Mouse (Mus musculus) liver, adult 2 months (tissue): Measurements from ENCODE around the gene Snx32. TPM values are rescaled to one million over a fixed set of nuclear protein-coding genes. Genes with fewer than 3 reads are reported as not detected.

Source experiments
- DNase-seq: peaks from one replicate; pipeline ENCODE4 v3.0.0-alpha.2; 2011; ENCODE audit warnings: low read depth, low spot score; ENCODE audit errors: extremely low read depth
- H3K27ac ChIP-seq: fragments of 200-500 bp; replicated peaks from 2 replicates; pipeline ENCODE4 v1.5.1; 2012; ENCODE audit warnings: low read depth, mild to moderate bottlenecking, control low read depth, inconsistent platforms, low read length; ENCODE audit not compliant: insufficient read depth
- H3K27me3 ChIP-seq: fragments of 200-500 bp; 2 replicates; pipeline ENCODE4 v1.6.1; 2012; ENCODE audit warnings: mild to moderate bottlenecking, moderate library complexity, low read length, inconsistent platforms; ENCODE audit not compliant: control insufficient read depth, insufficient read depth
- H3K36me3 ChIP-seq: fragments of 200-500 bp; 2 replicates; pipeline ENCODE4 v1.6.1; 2012; ENCODE audit warnings: low read length, inconsistent platforms; ENCODE audit not compliant: control insufficient read depth, insufficient read depth
- H3K4me1 ChIP-seq: fragments of 200-500 bp; 2 replicates; pipeline ENCODE4 v1.6.1; 2011; ENCODE audit warnings: low read length; ENCODE audit not compliant: control insufficient read depth, insufficient read depth
- H3K4me3 ChIP-seq: fragments of 200-500 bp; 2 replicates; pipeline ENCODE4 v1.5.1; 2011; ENCODE audit warnings: low read depth, mild to moderate bottlenecking, control low read depth, low read length, moderate library complexity; ENCODE audit not compliant: insufficient read depth
- H3K79me2 ChIP-seq: fragments of 200-500 bp; 2 replicates; pipeline ENCODE4 v1.6.1; 2012; ENCODE audit warnings: inconsistent platforms, mild to moderate bottlenecking, low read length, moderate library complexity; ENCODE audit not compliant: control insufficient read depth, insufficient read depth
- H3K9ac ChIP-seq: fragments of 200-500 bp; 2 replicates; pipeline ENCODE4 v1.6.1; 2012; ENCODE audit warnings: low read depth, mild to moderate bottlenecking, control low read depth, inconsistent platforms, low read length
- CTCF ChIP-seq: fragments of 200-500 bp; IDR thresholded peaks from 2 replicates; pipeline ENCODE4 v1.5.1; 2011; ENCODE audit warnings: low read depth, low read length, control low read depth
- POLR2A ChIP-seq: fragments of 200-500 bp; IDR thresholded peaks from 2 replicates; pipeline ENCODE4 v1.6.1; 2011; ENCODE audit warnings: low read length, control low read depth; ENCODE audit not compliant: insufficient read depth; ENCODE audit errors: extremely low read depth
- WGBS: fragments of 180-500 bp; shearing (Covaris S2); methylation state at CpG from one replicate; pipeline ENCODE4 v1.1.7; 2018; 5-methylcytosine and 5-hydroxymethylcytosine counted together
- polyA plus RNA-seq: library from polyadenylated mRNA; depleted of rRNA; stranded (reverse); fragments of >200 nt; gene quantifications from 2 replicates; pipeline ENCODE4 v1.2.3, GENCODE M21; 2012
- total RNA-seq: library from RNA; depleted of rRNA; stranded (reverse); fragments of >200 nt; gene quantifications from 2 replicates; pipeline ENCODE4 v1.2.3, GENCODE M21; 2014

The Snx32 gene
- total and polyA plus RNA-seq, 2 experiments = 1.8 to 4.1 TPM

DNA sequence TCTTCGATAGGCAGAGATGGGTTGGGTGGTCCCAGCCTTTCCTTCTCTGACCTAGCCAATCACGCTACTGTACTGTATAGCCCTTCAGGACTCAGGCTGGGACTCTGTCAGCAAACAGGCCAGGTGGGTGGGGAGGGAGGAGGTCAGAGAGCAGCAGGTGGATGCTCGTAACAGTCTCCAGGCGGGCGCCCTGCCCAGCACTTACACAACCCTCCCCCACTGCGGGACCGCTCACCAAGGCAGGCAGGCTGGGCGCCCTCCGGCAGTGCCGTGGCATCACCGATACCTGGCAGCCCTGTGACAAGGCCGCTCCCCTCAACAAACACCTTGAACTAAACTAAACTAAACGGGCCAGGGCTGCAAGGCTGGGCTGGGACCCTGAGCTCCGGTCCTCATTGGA, 43.9 kb upstream of the Snx32 start:
- no peak for DNase-seq
- H3K4me3 ChIP-seq = no peak overlapping the region

DNA sequence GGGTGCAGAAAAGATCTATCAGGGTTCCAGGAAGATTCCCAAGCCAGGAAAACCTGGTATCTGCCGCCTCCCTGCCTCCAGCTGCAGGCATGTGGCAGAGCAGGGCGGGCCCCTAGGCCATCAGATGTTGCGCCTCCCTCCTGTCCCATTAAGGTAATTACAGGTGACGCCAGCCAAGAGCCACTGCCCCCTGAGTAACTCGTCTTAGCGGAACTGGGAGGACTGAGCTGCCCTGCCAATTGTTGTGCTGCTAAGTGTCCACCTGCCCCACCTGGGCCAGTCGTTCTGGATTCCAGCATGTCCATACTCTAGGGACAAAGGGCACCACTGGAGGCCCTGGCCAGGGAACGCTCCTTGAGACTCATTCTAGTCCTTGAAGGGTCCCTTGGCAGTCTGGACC, 43.5 kb upstream of the Snx32 start:
- DNase-seq = no peak
- no peak overlapping the region for H3K4me3 ChIP-seq
- TF ChIP-seq POLR2A = no peak
- no peak for TF ChIP-seq CTCF
- H3K36me3 ChIP-seq = no peaks in the 10 kb centered on the region
- H3K27ac ChIP-seq = no peak overlapping the region
- H3K27me3 ChIP-seq = peaks cover 5% of the 10 kb centered on the region; the same call in 1 of the 2 replicates
- no peaks in the 10 kb centered on the region for H3K4me1 ChIP-seq
- H3K9ac ChIP-seq = no peak overlapping the region
- no peaks in the 10 kb centered on the region for H3K79me2 ChIP-seq
- WGBS = 82% methylated on average over 8 of the region's 8 CpGs

More for the DNA sequence above, 43.9 kb upstream of the Snx32 start:
- Histone ChIP-seq H3K4me1 (no peaks in the 10 kb centered on the region), H3K27me3 (peaks cover 8% of the 10 kb centered on the region; the same call in 1 of the 2 replicates), H3K9ac (no peak overlapping the region), H3K27ac (no peak overlapping the region), H3K36me3 (no peaks in the 10 kb centered on the region), H3K79me2 (no peaks in the 10 kb centered on the region)
- 77% methylated on average over 14 of the region's 14 CpGs for WGBS
- TF ChIP-seq POLR2A (no peak), CTCF (no peak)

DNA sequence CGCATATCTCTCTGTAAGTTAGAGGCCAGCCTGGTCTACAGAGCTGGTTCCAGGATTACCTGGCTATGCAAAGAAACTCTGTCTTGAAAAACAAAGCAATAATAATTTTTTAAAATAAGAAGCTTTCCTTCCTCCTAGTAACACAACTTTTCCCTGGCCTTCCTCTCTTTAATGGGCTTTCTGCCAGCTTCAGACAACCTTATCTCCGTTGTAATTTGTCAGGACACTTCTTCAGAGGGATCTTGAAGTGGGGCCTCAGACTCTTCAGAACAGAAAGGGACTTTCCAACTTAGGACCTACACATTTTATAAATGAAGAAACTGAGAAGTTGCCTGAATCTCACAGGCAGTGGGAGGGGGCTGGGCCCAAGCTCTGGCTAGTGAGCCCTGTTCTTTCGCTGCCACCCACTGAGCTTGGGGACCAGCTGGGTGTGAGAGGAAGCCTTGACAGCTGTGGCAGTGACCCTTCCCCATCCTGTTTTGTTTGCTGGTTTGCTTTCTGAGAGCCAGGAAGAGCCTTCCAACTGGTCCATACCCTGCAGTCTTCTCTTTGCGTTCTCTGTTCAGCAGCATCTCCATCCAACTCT, 37.2 kb upstream of the Snx32 start:
- no peak for DNase-seq
- Histone ChIP-seq H3K4me3 (no peak overlapping the region), H3K4me1 (no peaks in the 10 kb centered on the region), H3K27ac (no peak overlapping the region), H3K79me2 (no peaks in the 10 kb centered on the region), H3K36me3 (no peaks in the 10 kb centered on the region), H3K27me3 (no peaks in the 10 kb centered on the region), H3K9ac (no peak overlapping the region)
- no peak for TF ChIP-seq CTCF
- no peak for TF ChIP-seq POLR2A
- WGBS = 81% methylated on average over 4 of the region's 4 CpGs

DNA sequence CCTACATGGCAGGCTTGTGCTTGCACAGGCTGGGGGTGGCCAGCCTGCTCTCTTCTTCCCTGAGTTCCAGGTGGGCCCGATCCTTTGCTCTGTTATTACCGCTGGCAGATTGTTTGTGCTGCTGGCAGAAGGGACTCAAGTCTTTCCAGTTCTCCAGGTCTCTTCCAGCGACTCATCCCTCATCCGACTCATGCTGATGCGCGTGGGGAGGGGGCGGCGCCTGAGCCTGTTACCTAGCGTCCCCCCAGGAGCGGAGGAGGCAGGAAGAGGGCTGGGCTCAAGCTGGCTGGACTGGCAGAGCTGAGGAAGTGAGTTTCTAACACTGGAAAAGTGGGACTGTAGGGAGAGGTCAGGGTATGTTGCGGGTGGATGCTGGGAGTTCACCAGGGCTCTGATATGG, 33.7 kb upstream of the Snx32 start:
- DNase-seq = no peak
- no peaks in the 10 kb centered on the region for H3K4me1 ChIP-seq
- WGBS = 88% methylated on average over 11 of the region's 11 CpGs
- H3K36me3 ChIP-seq = no peaks in the 10 kb centered on the region
- TF ChIP-seq POLR2A = no peak
- TF ChIP-seq CTCF = no peak
- H3K27ac ChIP-seq = no peak overlapping the region
- H3K9ac ChIP-seq = no peak overlapping the region
- no peaks in the 10 kb centered on the region for H3K27me3 ChIP-seq
- no peaks in the 10 kb centered on the region for H3K79me2 ChIP-seq
- H3K4me3 ChIP-seq = no peak overlapping the region

DNA sequence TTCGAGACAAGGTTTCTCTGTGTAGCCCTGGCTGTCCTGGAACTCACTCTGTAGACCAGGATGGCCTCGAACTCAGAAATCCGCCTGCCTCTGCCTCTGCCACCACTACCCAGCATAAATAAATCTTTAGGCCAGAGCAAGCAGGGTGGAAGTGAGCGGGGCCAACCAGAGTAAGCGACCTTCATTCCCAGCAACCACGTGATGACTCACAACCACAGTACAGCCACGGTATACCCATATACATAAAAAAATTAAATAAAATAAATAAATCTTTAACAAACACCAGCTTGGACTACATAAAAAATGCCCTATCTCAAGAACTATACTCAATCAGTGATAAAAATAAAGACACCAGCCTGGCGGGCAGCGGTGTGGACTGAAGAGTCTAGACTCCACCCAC, 33.0 kb upstream of the Snx32 start:
- Histone ChIP-seq H3K36me3 (no peaks in the 10 kb centered on the region), H3K4me3 (no peak overlapping the region), H3K27me3 (no peaks in the 10 kb centered on the region), H3K4me1 (no peaks in the 10 kb centered on the region), H3K27ac (no peak overlapping the region), H3K9ac (no peak overlapping the region), H3K79me2 (no peaks in the 10 kb centered on the region)
- TF ChIP-seq CTCF (no peak), POLR2A (no peak)
- DNase-seq = no peak
- WGBS = 92% methylated on average over 9 of the region's 9 CpGs

DNA sequence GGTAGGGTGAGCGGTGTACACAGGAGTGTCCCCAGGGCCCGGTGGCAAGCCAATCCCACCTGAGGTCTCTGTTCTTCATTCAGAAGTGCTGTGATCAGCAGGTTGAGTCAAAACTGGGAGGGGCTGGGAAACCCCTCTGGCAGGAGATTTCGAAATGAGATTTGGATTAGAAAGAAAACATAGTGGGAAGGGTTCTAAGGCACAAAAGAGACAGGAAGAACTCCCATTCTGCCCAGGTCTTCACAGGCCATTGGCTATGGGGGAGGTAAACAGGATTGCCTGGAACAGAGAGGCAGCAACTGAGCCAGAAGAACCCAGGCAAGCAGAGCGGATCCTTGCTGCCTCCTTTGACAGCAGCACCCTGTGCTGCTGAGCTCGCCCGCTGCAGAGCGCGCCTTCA, 28.4 kb upstream of the Snx32 start:
- Histone ChIP-seq H3K27me3 (no peaks in the 10 kb centered on the region), H3K4me1 (no peaks in the 10 kb centered on the region), H3K9ac (no peak overlapping the region), H3K27ac (no peak overlapping the region), H3K79me2 (no peaks in the 10 kb centered on the region), H3K36me3 (no peaks in the 10 kb centered on the region), H3K4me3 (no peak overlapping the region)
- DNase-seq = no peak
- 93% methylated on average over 8 of the region's 8 CpGs for WGBS
- TF ChIP-seq CTCF (no peak), POLR2A (no peak)
